Mouse (Mus musculus) naive thymus-derived CD4-positive, alpha-beta T cell, adult 2 months (primary cell): ENCODE results near the gene Olfr525.

Source experiments
- DNase-seq: peaks from one replicate; pipeline ENCODE4 v3.0.0-alpha.2; 2011; ENCODE audit warnings: low read depth

The Olfr525 gene

DNA sequence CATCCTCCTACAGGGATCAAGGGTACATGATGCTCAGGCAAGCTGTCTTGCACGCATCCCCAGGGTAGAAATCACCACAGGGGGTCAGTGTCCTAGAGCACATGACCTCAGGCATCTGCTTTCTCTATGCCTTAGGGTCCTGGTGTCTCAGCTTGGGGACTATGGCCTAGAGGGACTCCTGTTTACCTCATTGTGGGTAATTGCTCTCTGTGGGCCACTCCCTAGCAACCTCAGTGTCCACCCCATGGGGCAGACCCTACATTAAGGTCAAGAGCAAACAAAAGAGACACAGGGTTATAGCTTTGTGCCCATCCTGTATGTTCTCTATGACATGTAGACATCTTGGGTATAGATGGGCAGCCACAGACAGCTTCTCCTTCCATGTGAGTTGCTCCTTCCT lies at the start of gene Olfr525:
Gene Olfr525 (plus strand): TSS at position 301 of the 400 bp plus-strand sequence.
- peak; percentile 30 for DNase-seq

DNA sequence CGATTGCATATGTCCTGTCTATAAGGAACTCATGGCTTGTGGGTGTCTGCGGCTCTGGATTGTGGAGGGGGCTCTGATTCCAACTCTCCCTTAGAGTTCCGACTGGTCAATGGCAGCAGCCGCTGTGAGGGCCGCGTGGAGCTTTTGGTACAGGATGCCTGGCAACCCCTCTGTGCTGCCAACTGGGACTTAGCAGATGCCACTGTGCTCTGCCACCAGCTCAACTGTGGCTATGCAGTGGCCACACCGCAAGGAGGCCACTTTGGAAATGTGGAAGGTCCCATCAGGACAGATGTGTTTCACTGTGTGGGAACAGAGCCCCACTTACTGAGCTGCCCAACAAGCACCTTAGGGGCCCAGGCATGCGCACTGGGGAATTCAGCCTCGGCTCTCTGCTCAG lies 24.9 kb upstream of the Olfr525 start:
- DNase-seq = no peak

DNA sequence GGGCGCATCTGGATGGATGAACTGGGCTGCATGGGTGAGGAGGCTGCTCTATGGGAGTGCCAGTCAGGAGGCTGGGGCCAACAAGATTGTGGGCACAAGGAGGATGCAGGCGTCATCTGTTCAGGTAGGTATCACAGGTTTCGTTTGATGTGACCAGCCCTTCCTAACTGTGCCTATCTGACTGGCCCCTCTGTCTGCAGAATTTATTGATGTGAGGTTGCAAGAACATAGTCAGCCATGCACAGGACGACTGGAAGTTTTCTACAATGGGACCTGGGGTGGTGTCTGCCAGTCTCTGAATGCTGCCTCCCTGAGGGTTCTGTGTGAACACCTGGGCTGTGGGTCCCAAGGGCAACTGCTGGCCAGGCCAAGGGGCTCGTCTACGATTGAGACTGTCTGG lies 23.8 kb upstream of the Olfr525 start:
- DNase-seq = no peak

DNA sequence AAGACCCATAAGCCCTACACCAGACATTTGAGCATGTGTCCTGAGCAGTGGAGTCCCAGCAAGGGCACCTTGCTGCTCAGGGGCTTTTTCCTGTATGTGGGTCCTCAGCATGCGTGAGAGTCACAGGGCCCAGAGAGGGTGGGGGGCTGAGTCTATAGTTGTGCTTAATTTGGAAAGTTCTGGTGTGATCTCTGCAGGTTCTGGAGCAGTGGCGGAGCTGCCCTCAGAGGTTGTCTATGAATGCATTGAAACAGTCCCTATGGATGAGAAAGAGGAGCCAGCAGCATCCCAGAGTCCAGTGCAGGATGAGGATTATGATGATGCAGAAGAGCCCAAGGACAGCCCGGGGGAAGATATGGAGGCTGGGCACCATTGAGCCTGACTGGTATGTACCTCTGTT lies 21.2 kb upstream of the Olfr525 start:
- no peak for DNase-seq

DNA sequence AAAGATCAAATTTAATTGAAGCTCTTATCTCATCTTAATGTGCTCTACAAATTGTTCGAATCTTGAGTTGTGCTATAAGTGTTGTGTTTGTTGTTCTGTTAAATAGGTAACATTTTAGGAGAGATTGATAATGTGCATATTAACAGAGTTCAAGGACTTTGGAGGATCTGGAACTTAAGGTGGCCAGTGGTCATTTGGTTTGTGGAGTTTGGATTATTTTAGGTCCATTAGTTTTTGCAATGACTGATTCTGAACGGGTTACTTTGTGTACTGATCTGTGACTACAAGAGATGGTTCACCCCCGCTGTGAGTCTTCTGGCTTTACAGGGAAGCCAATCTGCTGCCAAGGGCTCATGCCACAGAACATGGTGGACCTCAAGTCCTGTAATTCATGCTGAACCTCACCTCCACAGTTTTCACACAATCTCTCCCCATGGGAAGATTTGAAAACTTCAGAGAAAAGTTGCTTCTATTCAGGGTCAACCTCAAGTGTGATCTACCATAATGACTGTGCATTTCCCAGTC lies 735 bp upstream of the Olfr525 start:
- DNase-seq = no peak

DNA sequence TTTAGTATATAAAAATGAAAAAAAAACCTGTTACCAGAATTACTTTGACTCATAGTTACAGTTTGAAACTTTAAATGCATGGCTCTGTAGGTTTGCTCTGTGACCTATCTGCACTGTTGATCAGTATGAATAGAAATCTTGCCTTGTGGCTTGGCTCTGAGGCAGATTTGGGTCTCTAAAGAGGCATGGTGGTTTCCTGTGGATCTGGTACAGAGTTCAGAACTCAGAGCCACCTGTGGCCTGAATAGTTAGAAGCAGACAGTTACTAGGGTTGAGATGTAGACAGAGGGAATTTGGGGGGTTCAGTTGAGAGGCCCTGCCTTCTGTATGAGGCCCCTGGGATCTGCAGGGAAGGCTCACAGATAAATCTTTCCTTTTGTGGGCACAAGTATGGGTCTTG lies 477 bp downstream of the Olfr525 start:
- peak; percentile 70 for DNase-seq

DNA sequence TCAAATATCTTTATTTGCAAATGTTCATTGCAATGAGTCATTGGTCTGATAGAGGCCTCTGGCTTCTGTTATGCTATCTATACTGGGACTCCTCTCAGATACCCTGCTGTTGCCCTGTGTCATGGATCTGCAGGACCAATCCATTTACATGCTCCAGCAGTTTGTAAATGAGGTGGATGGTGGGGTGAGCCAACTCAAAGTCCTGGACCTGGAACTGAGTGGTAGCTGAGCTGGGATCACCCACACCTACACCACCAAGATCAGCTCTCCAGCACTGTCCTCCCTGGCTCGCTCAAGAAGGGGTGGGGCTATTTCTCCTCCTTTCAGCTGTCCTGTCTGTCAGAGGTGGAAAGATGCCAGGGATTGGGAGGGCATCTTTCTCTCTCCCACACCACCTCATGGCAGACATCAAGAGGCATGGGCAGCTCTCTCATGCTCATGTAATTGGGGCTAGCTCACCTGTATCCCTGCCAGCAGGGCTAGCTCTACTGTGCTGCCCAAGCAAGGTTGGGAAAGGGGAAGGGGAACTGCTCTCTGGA lies 9.2 kb downstream of the Olfr525 start:
- no peak for DNase-seq

DNA sequence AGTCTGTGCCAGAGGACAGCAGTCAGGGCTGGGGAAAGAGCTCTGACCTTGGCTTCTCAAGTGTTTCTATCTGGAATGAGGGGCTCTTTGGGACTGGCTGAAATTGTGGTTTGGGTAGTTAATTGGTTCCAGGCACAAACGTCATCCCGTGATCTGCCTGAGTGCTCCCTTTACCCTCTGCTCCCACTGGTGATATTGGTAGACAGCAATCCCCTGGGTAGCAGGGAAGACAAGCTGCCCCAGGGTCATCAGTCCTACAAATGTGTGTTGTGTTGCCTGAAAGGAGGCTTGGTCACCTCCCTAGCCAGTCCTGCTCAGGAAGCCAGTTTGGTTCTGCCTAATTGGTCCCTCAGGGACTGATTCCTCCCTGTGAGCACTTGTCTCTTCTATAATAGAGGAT lies 13.1 kb downstream of the Olfr525 start, which contains the start of gene Olfr527:
Gene Olfr527 (plus strand): TSS at position 301 of the 400 bp plus-strand sequence.
- no peak for DNase-seq

DNA sequence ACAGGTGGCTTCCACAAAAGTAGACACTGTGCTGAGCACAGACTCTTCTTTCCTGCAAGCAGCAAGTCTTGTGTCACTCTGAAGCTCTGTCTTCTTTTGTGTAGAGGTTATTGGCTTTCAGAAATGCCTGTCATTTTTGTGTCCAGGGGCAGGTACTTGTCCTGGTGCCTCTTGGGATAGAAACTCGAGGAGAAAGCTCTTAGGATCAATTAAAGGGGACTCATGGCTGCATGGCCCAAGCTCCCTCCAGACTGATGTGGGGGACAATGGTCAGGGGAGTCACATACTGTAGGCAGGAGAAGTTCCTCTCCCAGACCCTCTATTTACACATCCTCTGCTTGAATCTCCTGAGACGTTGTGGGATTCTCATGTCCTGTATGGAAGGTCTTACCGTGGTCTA lies 40.9 kb downstream of the Olfr525 start, which contains the start of gene Olfr60:
Gene Olfr60 (minus strand): TSS at position 101 of the 400 bp plus-strand sequence.
- DNase-seq = no peak

DNA sequence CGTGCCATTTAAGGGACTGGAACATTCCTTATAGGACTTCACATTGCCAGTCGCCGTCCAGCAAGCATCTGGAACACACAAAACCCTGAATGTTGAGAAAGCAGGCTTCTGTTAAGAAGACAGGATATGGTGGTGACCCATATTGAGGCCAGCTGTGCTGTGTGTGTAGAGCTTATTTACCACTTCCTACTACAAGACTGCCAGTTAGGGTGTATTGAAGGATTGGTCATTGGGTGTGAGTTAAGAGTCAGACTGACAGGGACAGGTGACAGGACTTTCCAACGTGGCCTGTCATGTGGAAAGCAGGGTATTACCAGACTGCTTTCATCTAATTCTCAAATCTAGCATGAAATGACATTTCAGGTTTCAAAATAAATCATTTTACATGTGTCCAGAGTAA lies 53.6 kb downstream of the Olfr525 start:
- DNase-seq = peak; percentile 43

DNA sequence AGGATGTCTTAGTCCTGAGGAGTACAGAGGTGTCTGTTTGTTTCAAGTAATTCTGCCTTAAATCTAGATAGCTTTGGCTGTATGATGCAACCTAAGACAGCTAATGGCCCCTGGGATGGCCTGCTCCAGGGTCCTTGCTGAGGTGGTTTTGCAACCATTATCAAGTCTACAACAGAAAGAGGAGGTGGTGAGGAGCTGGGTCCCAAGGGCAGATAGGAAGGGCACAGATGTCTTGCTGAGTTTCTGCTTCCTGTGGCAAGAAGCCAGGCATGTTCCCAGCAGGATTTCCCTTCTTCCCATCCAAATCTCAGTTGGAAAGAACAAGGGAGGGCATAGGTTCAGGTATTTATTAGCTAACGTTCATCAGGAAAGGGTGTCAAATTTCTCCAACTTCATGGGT lies 55.6 kb downstream of the Olfr525 start, which contains the start of gene Olfr530:
Gene Olfr530 (minus strand): TSS at position 101 of the 400 bp plus-strand sequence.
- no peak for DNase-seq

DNA sequence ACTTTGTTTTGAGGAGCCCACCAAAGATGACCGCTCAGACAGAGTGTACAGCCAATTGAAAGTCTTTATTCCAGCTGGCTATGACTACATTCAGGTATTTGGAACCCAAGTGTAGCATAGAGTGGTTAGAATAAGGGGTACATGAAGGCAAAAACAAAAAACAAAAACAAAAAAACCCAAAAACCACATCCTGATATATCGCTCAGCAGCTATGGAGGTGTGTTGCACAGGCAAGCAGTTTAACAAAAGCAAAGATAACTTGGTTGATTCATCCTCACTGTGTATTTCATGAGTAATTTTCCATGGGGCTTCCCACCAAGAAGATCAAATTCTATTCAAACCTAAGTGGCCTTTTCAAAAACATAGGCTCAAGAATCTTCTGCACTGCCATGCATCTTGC lies 56.3 kb downstream of the Olfr525 start:
- peak; percentile 41 for DNase-seq
